Mouse (Mus musculus): ENCODE results near the gene Trim29.

DNA sequence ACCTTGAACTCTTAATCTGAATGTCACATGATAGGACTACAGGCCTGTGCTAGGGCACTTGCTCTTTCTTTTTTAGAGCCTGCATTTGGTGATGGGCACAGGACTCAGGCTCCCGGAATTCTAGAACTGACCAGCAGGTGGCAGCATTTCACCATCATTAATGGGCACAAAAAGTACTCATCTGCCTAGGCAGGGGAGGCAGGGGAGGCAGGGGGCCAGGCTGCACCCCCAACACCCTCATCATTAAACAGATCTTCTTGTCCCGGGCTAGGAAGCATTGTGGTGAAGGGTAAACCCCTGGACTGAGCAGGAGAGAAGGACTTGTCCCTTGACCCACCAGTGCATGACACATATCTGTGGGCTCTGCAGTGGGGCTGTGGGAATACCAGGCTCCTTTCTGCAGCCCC, 29.0 kb downstream of the Trim29 start:
- TF ChIP-seq CTCF (IDR thresholded peaks at IDR 0.05) (peak; percentile 86), POLR2A (IDR thresholded peaks at IDR 0.05; ENCODE audit: insufficient read depth, low read depth, low read length) (no peak)

Data from heart, adult 2 months (tissue).